Mouse (Mus musculus): ENCODE results near the gene Lingo3.
A peak's percentile ranks its signal among the peaks of the same experiment; 100 is the strongest.

DNA sequence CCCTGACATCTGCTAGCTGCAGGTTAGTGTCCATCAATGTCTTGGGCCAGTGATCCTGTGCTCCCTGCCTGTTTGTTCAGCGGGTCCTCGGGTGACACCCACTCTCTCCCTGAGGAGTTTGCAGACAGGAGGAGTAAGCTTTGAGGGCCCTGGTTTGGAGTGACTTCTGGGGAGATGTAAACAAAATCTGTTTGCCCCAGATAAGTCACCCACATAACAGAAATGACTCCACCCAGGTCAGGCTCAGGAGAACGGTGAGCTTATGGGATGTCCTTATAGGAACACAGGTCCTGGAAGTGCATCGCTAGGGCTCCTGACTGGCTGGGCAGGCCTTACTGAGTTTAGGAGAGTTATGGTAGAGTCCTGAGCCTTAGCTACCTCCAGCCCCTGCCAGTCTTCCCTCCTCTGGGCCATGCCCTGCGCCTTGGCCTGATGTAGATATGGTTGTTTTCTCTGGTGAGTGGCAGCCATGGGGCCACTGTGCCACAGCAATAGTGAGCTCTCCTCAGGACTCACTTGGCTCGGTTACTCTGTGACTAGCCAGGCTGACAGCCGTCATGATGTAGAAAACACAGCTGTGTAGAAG lies 14.6 kb upstream of the Lingo3 start:
- TF ChIP-seq POLR2A (IDR thresholded peaks at IDR 0.05; ENCODE audit: borderline replicate concordance, control insufficient read depth, low read depth, low read length), result peak; percentile 48; the same call in 1 of the 2 replicates
- no peak for TF ChIP-seq CTCF (IDR thresholded peaks at IDR 0.05; ENCODE audit: control insufficient read depth, insufficient read depth, low read length)
